Mouse (Mus musculus) midbrain, embryonic 12.5 days (tissue): ENCODE data around the gene Kif26b. TPM values are rescaled to one million over a fixed set of nuclear protein-coding genes. Genes with fewer than 3 reads are reported as not detected.

Experiments used
- ATAC-seq: fragments of 200-750 bp; cut with Nextera tagmentation; 2 replicates; pipeline ENCODE4 v1.8.0; 2017; ENCODE audit warnings: low read depth, moderate TSS enrichment, moderate library complexity; ENCODE audit not compliant: low FRiP score
- H3K27ac ChIP-seq: fragments of 300-500 bp; sonication (generic); replicated peaks from 2 replicates; pipeline ENCODE4 v1.5.1; 2016; ENCODE audit warnings: mild to moderate bottlenecking
- H3K27me3 ChIP-seq: fragments of 300-500 bp; sonication (generic); 2 replicates; pipeline ENCODE4 v1.6.1; 2016; ENCODE audit warnings: mild to moderate bottlenecking
- H3K36me3 ChIP-seq: fragments of 300-500 bp; sonication (generic); 2 replicates; pipeline ENCODE4 v1.6.1; 2016
- H3K4me1 ChIP-seq: fragments of 300-500 bp; sonication (generic); 2 replicates; pipeline ENCODE4 v1.6.1; 2016
- H3K4me2 ChIP-seq: fragments of 300-500 bp; sonication (generic); replicated peaks from 2 replicates; pipeline ENCODE4 v1.6.1; 2016; ENCODE audit warnings: mild to moderate bottlenecking, moderate library complexity
- H3K4me3 ChIP-seq: fragments of 300-500 bp; sonication (generic); 2 replicates; pipeline ENCODE4 v1.5.1; 2016; ENCODE audit warnings: mild to moderate bottlenecking
- H3K9ac ChIP-seq: fragments of 300-500 bp; sonication (generic); replicated peaks from 2 replicates; pipeline ENCODE4 v1.6.1; 2016; ENCODE audit warnings: mild to moderate bottlenecking, moderate library complexity
- H3K9me3 ChIP-seq: fragments of 300-500 bp; sonication (generic); 2 replicates; pipeline ENCODE4 v1.6.1; 2016; ENCODE audit warnings: mild to moderate bottlenecking
- WGBS: fragments of 180-500 bp; shearing (Covaris S2); methylation state at CpG from one replicate; pipeline ENCODE4 v1.1.7; 2016; 5-methylcytosine and 5-hydroxymethylcytosine counted together
- polyA plus RNA-seq: library from polyadenylated mRNA; unstranded; fragments of >200 nt; fragmentation: Nextera tagmentation; extraction: Ambion mirVana; gene quantifications from 2 replicates; pipeline ENCODE4 v1.2.1, GENCODE M21; 2016

The Kif26b gene
- polyA plus RNA-seq, 1 experiment from 2014 or later: 8.8 TPM

- no peak overlapping the region for H3K4me2 ChIP-seq
- 47% methylated on average over 2 of the region's 2 CpGs for WGBS
- no peak for ATAC-seq
These were observed 348.0 kb downstream of the Kif26b start for GRCm38 (mm10) chr1:178876926-178877325.

GRCm38 (mm10) chr1:178878676-178879075, 349.8 kb downstream of the Kif26b start:
- H3K4me2 ChIP-seq: no peak overlapping the region
- H3K4me3 ChIP-seq: no peak overlapping the region
- no peaks in the 10 kb centered on the region for H3K27me3 ChIP-seq
- ATAC-seq: no peak
- H3K27ac ChIP-seq: no peak overlapping the region
- no peaks in the 10 kb centered on the region for H3K4me1 ChIP-seq
- no peaks in the 10 kb centered on the region for H3K36me3 ChIP-seq
- WGBS: 72% methylated on average over 1 of the region's 1 CpGs
- no peaks in the 10 kb centered on the region for H3K9me3 ChIP-seq
- H3K9ac ChIP-seq: no peak overlapping the region

More at GRCm38 (mm10) chr1:178876926-178877325, 348.0 kb downstream of the Kif26b start:
- H3K36me3 ChIP-seq: no peaks in the 10 kb centered on the region
- no peak overlapping the region for H3K9ac ChIP-seq
- H3K4me1 ChIP-seq: no peaks in the 10 kb centered on the region
- H3K27me3 ChIP-seq: no peaks in the 10 kb centered on the region
- H3K27ac ChIP-seq: no peak overlapping the region
- no peaks in the 10 kb centered on the region for H3K9me3 ChIP-seq
- H3K4me3 ChIP-seq: no peak overlapping the region

GRCm38 (mm10) chr1:178880905-178881304, 352.0 kb downstream of the Kif26b start:
- H3K4me2 ChIP-seq: no peak overlapping the region
- H3K4me1 ChIP-seq: no peaks in the 10 kb centered on the region
- H3K27me3 ChIP-seq: no peaks in the 10 kb centered on the region
- H3K36me3 ChIP-seq: no peaks in the 10 kb centered on the region
- no peaks in the 10 kb centered on the region for H3K9me3 ChIP-seq
- ATAC-seq: no peak
- no peak overlapping the region for H3K4me3 ChIP-seq
- 88% methylated on average over 7 of the region's 7 CpGs for WGBS
- H3K9ac ChIP-seq: no peak overlapping the region
- no peak overlapping the region for H3K27ac ChIP-seq

DNA sequence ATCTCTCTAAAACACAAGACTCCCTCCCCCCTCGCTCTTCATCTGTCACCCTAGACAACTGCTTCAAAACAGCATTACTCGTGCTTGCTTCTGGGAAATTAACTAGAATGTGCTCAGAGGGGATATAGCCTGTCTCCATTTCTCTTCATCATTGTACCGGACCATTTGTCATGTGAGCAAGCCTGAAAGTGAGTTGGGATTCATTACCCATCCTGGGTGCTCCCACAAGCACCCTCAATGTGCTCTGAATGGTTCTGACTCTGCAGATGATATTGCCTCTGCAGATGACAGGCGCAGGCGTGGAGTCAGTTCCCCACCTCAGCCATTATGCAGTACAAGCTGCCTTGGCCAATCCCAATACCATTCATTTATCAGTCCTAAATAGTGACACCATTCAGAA, 357.7 kb downstream of the Kif26b start:
- Histone ChIP-seq H3K27ac (no peak overlapping the region), H3K27me3 (no peaks in the 10 kb centered on the region)
- no peak for ATAC-seq

GRCm38 (mm10) chr1:178892376-178892775, 363.5 kb downstream of the Kif26b start:
- Histone ChIP-seq H3K36me3 (no peaks in the 10 kb centered on the region), H3K27me3 (no peaks in the 10 kb centered on the region), H3K4me2 (no peak overlapping the region), H3K4me1 (peaks cover 4% of the 10 kb centered on the region; the same call in 1 of the 2 replicates), H3K27ac (no peak overlapping the region), H3K9me3 (no peaks in the 10 kb centered on the region), H3K9ac (no peak overlapping the region), H3K4me3 (no peak overlapping the region)
- no peak for ATAC-seq
- 91% methylated on average over 6 of the region's 6 CpGs for WGBS

More for the DNA sequence above, 357.7 kb downstream of the Kif26b start:
- H3K9ac ChIP-seq: no peak overlapping the region
- peaks cover 3% of the 10 kb centered on the region; the same call in 1 of the 2 replicates for H3K4me1 ChIP-seq
- no peak overlapping the region for H3K4me3 ChIP-seq
- H3K9me3 ChIP-seq: no peaks in the 10 kb centered on the region
- 81% methylated on average over 5 of the region's 5 CpGs for WGBS
- H3K4me2 ChIP-seq: no peak overlapping the region
- H3K36me3 ChIP-seq: no peaks in the 10 kb centered on the region

DNA sequence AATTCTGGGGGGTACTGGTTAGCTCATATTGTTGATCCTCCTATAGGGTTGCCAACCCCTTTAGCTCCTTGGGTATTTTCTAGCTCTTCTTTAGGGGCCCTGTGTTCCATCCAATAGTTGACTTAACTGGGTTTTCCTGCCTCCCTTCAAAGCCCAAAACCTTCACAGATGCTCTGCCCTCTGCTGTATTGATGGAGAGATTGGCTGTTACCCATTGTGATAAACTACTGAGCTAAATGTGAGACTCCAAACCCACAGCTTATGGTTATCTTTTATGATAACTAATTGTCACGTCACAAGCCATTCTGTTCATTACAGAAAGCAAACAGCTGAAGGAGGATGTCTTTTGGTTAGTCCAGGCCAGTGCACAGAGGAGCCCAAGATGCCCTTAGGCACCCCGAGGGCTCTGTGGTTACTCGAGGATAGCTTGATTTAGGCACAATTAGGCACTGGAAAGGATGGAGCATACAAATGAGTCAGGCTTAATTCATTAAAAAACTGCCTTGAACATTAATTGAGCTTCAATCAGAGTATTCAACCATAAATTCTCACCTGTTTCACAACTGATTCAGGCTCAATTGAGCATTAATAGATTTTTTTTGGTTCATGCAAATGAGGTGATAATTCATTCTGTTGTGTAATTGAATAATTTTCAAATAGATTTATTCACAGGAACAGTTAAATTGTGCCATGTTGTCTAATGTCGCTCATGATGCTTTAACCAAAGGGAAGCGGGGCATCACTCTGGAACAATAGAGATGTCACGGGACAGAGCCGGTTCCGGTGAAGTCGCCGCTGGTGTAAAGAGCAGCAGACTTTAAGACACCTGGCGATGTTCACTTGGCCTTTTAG, 364.5 kb downstream of the Kif26b start:
- no peak overlapping the region for H3K4me3 ChIP-seq
- peaks cover 4% of the 10 kb centered on the region; the same call in 1 of the 2 replicates for H3K4me1 ChIP-seq
- no peaks in the 10 kb centered on the region for H3K9me3 ChIP-seq
- WGBS: 87% methylated on average over 11 of the region's 11 CpGs
- H3K4me2 ChIP-seq: no peak overlapping the region
- no peak overlapping the region for H3K9ac ChIP-seq
- no peak; the same call in 1 of the 2 replicates for ATAC-seq
- H3K27ac ChIP-seq: no peak overlapping the region
- H3K36me3 ChIP-seq: no peaks in the 10 kb centered on the region
- no peaks in the 10 kb centered on the region for H3K27me3 ChIP-seq

GRCm38 (mm10) chr1:178894081-178894401, 365.1 kb downstream of the Kif26b start:
- no peak overlapping the region for H3K4me2 ChIP-seq
- H3K4me3 ChIP-seq: no peak overlapping the region
- peaks cover 4% of the 10 kb centered on the region; the same call in 1 of the 2 replicates for H3K4me1 ChIP-seq
- no peak for ATAC-seq
- H3K36me3 ChIP-seq: no peaks in the 10 kb centered on the region
- no peaks in the 10 kb centered on the region for H3K9me3 ChIP-seq
- WGBS: 96% methylated on average over 3 of the region's 3 CpGs
- H3K9ac ChIP-seq: no peak overlapping the region
- no peak overlapping the region for H3K27ac ChIP-seq
- no peaks in the 10 kb centered on the region for H3K27me3 ChIP-seq

DNA sequence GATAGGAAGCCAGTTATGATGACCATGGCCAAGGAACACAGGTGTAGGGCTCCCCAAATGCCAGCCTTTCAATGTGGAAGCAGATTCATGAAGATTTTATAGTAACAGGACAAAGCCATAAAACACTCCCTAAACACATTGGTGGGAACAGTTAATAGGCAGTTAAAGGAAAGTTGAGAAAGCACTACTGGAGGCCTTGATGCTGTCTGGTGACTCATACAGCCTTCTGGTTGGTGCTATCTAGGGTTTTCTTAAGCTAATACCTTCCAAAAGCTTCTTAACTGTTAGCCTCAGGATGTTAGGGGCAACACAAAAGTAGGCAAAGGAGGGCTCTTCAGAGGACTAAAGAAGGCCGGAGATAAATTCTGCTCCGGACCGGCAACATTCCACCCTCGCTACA, 366.7 kb downstream of the Kif26b start:
- H3K4me1 ChIP-seq: peaks cover 4% of the 10 kb centered on the region; the same call in 1 of the 2 replicates
- H3K4me2 ChIP-seq: no peak overlapping the region
- WGBS: 95% methylated on average over 4 of the region's 4 CpGs
- no peak overlapping the region for H3K27ac ChIP-seq
- H3K9ac ChIP-seq: no peak overlapping the region
- H3K4me3 ChIP-seq: no peak overlapping the region
- ATAC-seq: no peak
- H3K36me3 ChIP-seq: no peaks in the 10 kb centered on the region
- no peaks in the 10 kb centered on the region for H3K9me3 ChIP-seq
- H3K27me3 ChIP-seq: no peaks in the 10 kb centered on the region

DNA sequence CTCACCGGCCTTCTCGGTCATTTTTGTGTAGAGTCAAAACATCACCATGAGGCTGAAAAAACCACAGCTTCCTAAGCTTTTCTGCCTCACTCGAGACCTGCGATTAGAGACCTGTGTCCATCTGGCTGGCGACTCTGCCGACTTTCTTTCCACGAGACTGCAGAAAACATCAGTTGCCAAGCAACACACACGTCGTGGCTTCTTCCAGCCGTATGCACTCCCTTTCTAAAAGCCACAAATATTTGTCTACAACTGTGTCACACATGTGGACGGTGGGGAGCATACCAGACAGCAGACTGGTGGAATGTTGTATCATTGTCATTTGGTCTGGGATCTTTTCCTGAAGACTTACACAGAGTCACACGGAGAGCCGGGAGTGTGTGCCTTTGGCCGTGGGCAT, 382.0 kb downstream of the Kif26b start:
- H3K9ac ChIP-seq: no peak overlapping the region
- no peak for ATAC-seq
- WGBS: 65% methylated on average over 14 of the region's 14 CpGs
- H3K27ac ChIP-seq: no peak overlapping the region
- H3K4me1 ChIP-seq: peaks cover 12% of the 10 kb centered on the region
- no peak overlapping the region for H3K4me2 ChIP-seq
- H3K27me3 ChIP-seq: peaks cover 12% of the 10 kb centered on the region
- H3K4me3 ChIP-seq: no peak overlapping the region
- no peaks in the 10 kb centered on the region for H3K9me3 ChIP-seq
- no peaks in the 10 kb centered on the region for H3K36me3 ChIP-seq

- no peak for ATAC-seq
- peaks cover 17% of the 10 kb centered on the region for H3K4me1 ChIP-seq
- H3K27me3 ChIP-seq: peaks cover 33% of the 10 kb centered on the region
- no peak overlapping the region for H3K4me2 ChIP-seq
- H3K9ac ChIP-seq: no peak overlapping the region
- no peaks in the 10 kb centered on the region for H3K9me3 ChIP-seq
- no peak overlapping the region for H3K4me3 ChIP-seq
- WGBS: 65% methylated on average over 6 of the region's 6 CpGs
- H3K36me3 ChIP-seq: no peaks in the 10 kb centered on the region
- no peak overlapping the region for H3K27ac ChIP-seq
These were observed 384.2 kb downstream of the Kif26b start for GRCm38 (mm10) chr1:178912936-178913716.

GRCm38 (mm10) chr1:178915056-178915455, 386.1 kb downstream of the Kif26b start:
- peaks cover 37% of the 10 kb centered on the region for H3K27me3 ChIP-seq
- H3K27ac ChIP-seq: no peak overlapping the region
- 47% methylated on average over 12 of the region's 12 CpGs for WGBS
- H3K4me2 ChIP-seq: no peak overlapping the region
- H3K4me3 ChIP-seq: no peak overlapping the region
- no peaks in the 10 kb centered on the region for H3K36me3 ChIP-seq
- no peak overlapping the region for H3K9ac ChIP-seq
- no peaks in the 10 kb centered on the region for H3K9me3 ChIP-seq
- no peak for ATAC-seq
- peaks cover 17% of the 10 kb centered on the region for H3K4me1 ChIP-seq
